Mouse (Mus musculus): ENCODE measurements around the gene Dnhd1. TPM values are rescaled to one million over a fixed set of nuclear protein-coding genes. Genes with fewer than 3 reads are reported as not detected.

The Dnhd1 gene
- polyA plus RNA-seq, 1 experiment, result not detected

- no peak for TF ChIP-seq POLR2A (IDR thresholded peaks at IDR 0.05; ENCODE audit: insufficient read depth, low read depth, low read length)
- no peak for TF ChIP-seq CTCF (IDR thresholded peaks at IDR 0.05; ENCODE audit: insufficient read depth, low read depth, low read length)
- no peak overlapping the region for H3K4me3 ChIP-seq (ENCODE audit: insufficient read depth, low read depth, low read length)
- peak overlapping the region; percentile 21; the same call in 1 of the 2 replicates for H3K27ac ChIP-seq (ENCODE audit: insufficient read depth, low read depth, low read length)
- peaks cover 14% of the 10 kb centered on the region for H3K4me1 ChIP-seq (ENCODE audit: control insufficient read depth, insufficient read depth, low read length)
- 58% methylated on average over 4 of the region's 4 CpGs for WGBS
Measured at GRCm38 (mm10) chr7:105621053-105621452, 29.6 kb upstream of the Dnhd1 start.

GRCm38 (mm10) chr7:105621646-105622292, 28.9 kb upstream of the Dnhd1 start:
- H3K4me1 ChIP-seq (ENCODE audit: control insufficient read depth, insufficient read depth, low read length), result peaks cover 14% of the 10 kb centered on the region
- peak overlapping the region; percentile 41 for H3K27ac ChIP-seq (ENCODE audit: insufficient read depth, low read depth, low read length)
- TF ChIP-seq POLR2A (IDR thresholded peaks at IDR 0.05; ENCODE audit: insufficient read depth, low read depth, low read length), result no peak
- WGBS, result 40% methylated on average over 8 of the region's 8 CpGs
- no peak overlapping the region for H3K4me3 ChIP-seq (ENCODE audit: insufficient read depth, low read depth, low read length)

DNA sequence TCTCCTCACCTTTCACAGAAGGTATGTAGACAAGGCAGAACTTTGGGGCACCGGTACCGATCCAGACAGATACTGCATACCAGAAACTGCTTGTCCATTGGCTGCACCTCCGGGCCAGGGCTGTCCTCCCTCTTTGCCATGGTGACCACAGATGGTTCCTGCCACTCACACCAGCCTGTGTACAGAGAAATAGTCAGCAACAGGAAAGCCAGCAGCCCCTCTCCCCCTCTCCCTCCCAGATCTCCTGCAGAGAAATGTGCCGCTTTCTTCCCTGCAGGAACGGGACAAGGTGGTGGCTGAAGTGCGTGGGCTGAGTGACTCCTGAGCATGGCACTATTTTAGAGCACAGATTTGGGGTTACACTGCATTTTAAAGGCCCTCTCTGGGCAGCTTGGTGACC, 25.2 kb upstream of the Dnhd1 start:
- H3K27ac ChIP-seq (ENCODE audit: insufficient read depth, low read depth, low read length), result no peak overlapping the region
- H3K4me3 ChIP-seq (ENCODE audit: insufficient read depth, low read depth, low read length), result no peak overlapping the region
- TF ChIP-seq POLR2A (IDR thresholded peaks at IDR 0.05; ENCODE audit: insufficient read depth, low read depth, low read length) (no peak), CTCF (IDR thresholded peaks at IDR 0.05; ENCODE audit: insufficient read depth, low read depth, low read length) (no peak)
- H3K4me1 ChIP-seq (ENCODE audit: control insufficient read depth, insufficient read depth, low read length), result peaks cover 18% of the 10 kb centered on the region
- WGBS, result 62% methylated on average over 6 of the region's 6 CpGs

GRCm38 (mm10) chr7:105628633-105629032, 22.0 kb upstream of the Dnhd1 start:
- peaks cover 11% of the 10 kb centered on the region for H3K4me1 ChIP-seq (ENCODE audit: control insufficient read depth, insufficient read depth, low read length)
- TF ChIP-seq CTCF (IDR thresholded peaks at IDR 0.05; ENCODE audit: insufficient read depth, low read depth, low read length) (no peak), POLR2A (IDR thresholded peaks at IDR 0.05; ENCODE audit: insufficient read depth, low read depth, low read length) (no peak)
- H3K27ac ChIP-seq (ENCODE audit: insufficient read depth, low read depth, low read length), result peak overlapping the region; percentile 41; the same call in 1 of the 2 replicates
- no peak overlapping the region for H3K4me3 ChIP-seq (ENCODE audit: insufficient read depth, low read depth, low read length)
- 21% methylated on average over 3 of the region's 3 CpGs for WGBS

DNA sequence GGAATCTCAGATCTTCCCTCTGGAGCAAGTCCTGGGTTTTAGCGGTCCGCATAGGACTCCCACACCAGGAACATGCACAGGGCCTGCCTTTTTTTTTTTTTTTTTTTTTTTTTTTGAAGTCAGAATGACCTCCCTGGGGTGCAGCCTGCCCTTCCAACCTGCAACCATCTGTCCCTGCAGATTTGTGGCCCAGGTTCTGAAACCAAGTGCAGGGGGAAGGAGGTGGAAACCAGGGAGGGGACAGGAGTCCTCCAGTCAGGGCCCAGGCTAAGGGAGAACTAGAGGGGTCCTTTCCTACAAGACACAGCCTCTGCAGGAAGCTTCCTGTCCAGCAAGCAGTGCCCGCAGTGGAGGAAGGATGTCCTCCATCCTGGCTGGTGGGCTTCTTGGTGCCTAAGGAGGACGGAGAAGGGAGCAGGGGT, 18.1 kb upstream of the Dnhd1 start:
- Histone ChIP-seq H3K4me3 (ENCODE audit: insufficient read depth, low read depth, low read length) (peak overlapping the region; percentile 63), H3K27ac (ENCODE audit: insufficient read depth, low read depth, low read length) (peak overlapping the region; percentile 34), H3K4me1 (ENCODE audit: control insufficient read depth, insufficient read depth, low read length) (peaks cover 17% of the 10 kb centered on the region)
- 13% methylated on average over 4 of the region's 4 CpGs for WGBS
- TF ChIP-seq CTCF (IDR thresholded peaks at IDR 0.05; ENCODE audit: insufficient read depth, low read depth, low read length) (no peak), POLR2A (IDR thresholded peaks at IDR 0.05; ENCODE audit: insufficient read depth, low read depth, low read length) (no peak)

- TF ChIP-seq POLR2A (IDR thresholded peaks at IDR 0.05; ENCODE audit: insufficient read depth, low read depth, low read length) (peak; percentile 43; the same call in 1 of the 2 replicates), CTCF (IDR thresholded peaks at IDR 0.05; ENCODE audit: insufficient read depth, low read depth, low read length) (no peak)
- under 1% methylated on average over 60 of the region's 71 CpGs for WGBS
- Histone ChIP-seq H3K4me3 (ENCODE audit: insufficient read depth, low read depth, low read length) (peak within 1 kb of the TSS; percentile 63), H3K4me1 (ENCODE audit: control insufficient read depth, insufficient read depth, low read length) (peaks cover 19% of the 10 kb centered on the region), H3K27ac (ENCODE audit: insufficient read depth, low read depth, low read length) (peak within 1 kb of the TSS; percentile 76)
Measured at GRCm38 (mm10) chr7:105633127-105633800, 17.4 kb upstream of the Dnhd1 start, which contains the start of gene Trim3. Gene Trim3 (minus strand): TSS chr7:105633571.

GRCm38 (mm10) chr7:105633801-105634135, 16.9 kb upstream of the Dnhd1 start:
- TF ChIP-seq POLR2A (IDR thresholded peaks at IDR 0.05; ENCODE audit: insufficient read depth, low read depth, low read length), result no peak
- Histone ChIP-seq H3K4me1 (ENCODE audit: control insufficient read depth, insufficient read depth, low read length) (peaks cover 16% of the 10 kb centered on the region), H3K27ac (ENCODE audit: insufficient read depth, low read depth, low read length) (peak overlapping the region; percentile 76), H3K4me3 (ENCODE audit: insufficient read depth, low read depth, low read length) (peak overlapping the region; percentile 63)
- 5% methylated on average over 10 of the region's 10 CpGs for WGBS

- no peak overlapping the region for H3K4me3 ChIP-seq (ENCODE audit: insufficient read depth, low read depth, low read length)
- no peak for TF ChIP-seq POLR2A (IDR thresholded peaks at IDR 0.05; ENCODE audit: insufficient read depth, low read depth, low read length)
- peaks cover 19% of the 10 kb centered on the region for H3K4me1 ChIP-seq (ENCODE audit: control insufficient read depth, insufficient read depth, low read length)
- 42% methylated on average over 9 of the region's 9 CpGs for WGBS
- H3K27ac ChIP-seq (ENCODE audit: insufficient read depth, low read depth, low read length), result no peak overlapping the region
Measured at GRCm38 (mm10) chr7:105634272-105634920, 16.2 kb upstream of the Dnhd1 start.

DNA sequence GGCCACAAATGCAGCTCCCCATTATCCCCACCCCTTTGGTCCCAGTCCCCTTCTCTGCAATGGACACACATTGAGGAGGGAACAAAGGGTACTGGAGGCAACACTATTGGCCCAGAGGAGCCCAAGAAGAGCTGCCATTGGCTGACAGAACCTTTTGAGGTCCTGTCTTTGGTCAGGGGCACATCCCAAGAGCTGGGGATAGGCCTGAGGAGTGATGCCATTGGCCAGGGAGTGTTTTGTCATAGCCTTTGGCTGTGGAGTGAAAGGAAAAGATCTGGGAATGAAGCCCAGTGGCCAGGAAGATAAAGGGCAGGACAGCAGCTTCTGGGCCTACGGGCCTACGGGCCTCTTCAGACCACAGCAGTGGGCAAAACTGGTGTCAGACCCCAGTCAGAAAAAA, 14.9 kb upstream of the Dnhd1 start:
- TF ChIP-seq POLR2A (IDR thresholded peaks at IDR 0.05; ENCODE audit: insufficient read depth, low read depth, low read length), result no peak
- TF ChIP-seq CTCF (IDR thresholded peaks at IDR 0.05; ENCODE audit: insufficient read depth, low read depth, low read length), result no peak
- H3K4me3 ChIP-seq (ENCODE audit: insufficient read depth, low read depth, low read length), result no peak overlapping the region
- H3K4me1 ChIP-seq (ENCODE audit: control insufficient read depth, insufficient read depth, low read length), result peaks cover 20% of the 10 kb centered on the region
- no peak overlapping the region for H3K27ac ChIP-seq (ENCODE audit: insufficient read depth, low read depth, low read length)
- WGBS, result 62% methylated on average over 2 of the region's 2 CpGs
